Mouse (Mus musculus): ENCODE results near the gene Tmem129. TPM values are rescaled to one million over a fixed set of nuclear protein-coding genes. Genes with fewer than 3 reads are reported as not detected.

Tmem129 gene
- polyA plus RNA-seq, 1 experiment from 2014 or later: 38.0 TPM

DNA sequence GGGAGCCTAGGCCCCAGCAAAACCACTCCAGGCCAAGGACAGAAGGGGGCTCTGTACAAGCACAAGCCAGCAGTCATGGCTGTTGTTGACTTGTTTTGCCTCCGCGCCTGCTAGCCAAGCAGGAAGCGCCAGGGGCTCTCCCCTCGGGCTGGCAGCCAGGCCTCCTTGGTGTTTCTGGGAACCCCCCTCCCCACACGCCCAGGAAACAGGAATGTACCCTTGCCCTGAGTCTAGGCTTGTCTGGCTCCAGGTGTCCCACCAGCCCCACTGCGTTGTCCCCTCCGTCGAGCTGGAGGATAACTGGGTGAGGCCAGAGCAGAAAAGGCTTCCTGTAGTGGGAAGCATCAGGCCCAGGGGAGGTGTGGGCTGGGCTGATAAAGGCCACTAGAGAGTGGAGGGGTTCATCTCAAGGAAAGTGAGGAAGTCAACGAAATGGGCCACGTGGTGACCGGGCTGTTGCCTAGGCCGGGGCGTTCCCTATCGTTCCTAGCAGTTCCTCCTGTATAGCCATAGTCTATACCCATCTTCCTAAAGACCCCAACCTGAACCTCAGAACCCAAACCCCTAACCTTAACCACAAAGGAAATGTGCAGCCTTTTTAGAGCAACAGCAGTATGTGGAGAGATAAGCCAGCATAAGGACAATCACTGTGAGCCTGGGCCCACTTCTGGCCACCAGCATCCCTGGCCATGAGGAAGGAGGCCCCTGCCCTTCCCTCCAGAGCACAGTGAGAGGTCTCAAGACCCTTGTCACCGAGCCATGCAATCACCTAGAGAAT is 23.6 kb upstream of the Tmem129 start:
- 0 out of 2 replicates have a peak overlapping the region, but pooled peaks have one; percentile 6 for H3K27ac ChIP-seq
- peaks cover 23% of the 10 kb centered on the region for H3K4me1 ChIP-seq
- no peak for DNase-seq (ENCODE audit: extremely low spot score, low spot score)
- WGBS: 83% methylated on average over 15 of the region's 15 CpGs
- H3K4me3 ChIP-seq: no peak overlapping the region
- no peaks in the 10 kb centered on the region for H3K36me3 ChIP-seq (replicated peaks)
- peaks cover 33% of the 10 kb centered on the region for H3K27me3 ChIP-seq (ENCODE audit: poor library complexity, severe bottlenecking)
- H3K9me3 ChIP-seq: no peaks in the 10 kb centered on the region

- H3K36me3 ChIP-seq (replicated peaks): no peaks in the 10 kb centered on the region
- DNase-seq (ENCODE audit: extremely low spot score, low spot score): no peak
- no peak overlapping the region for H3K4me3 ChIP-seq
- 58% methylated on average over 3 of the region's 3 CpGs for WGBS
- 0 out of 2 replicates have a peak overlapping the region, but pooled peaks have one; percentile 6 for H3K27ac ChIP-seq
- no peaks in the 10 kb centered on the region for H3K9me3 ChIP-seq
- peaks cover 25% of the 10 kb centered on the region for H3K27me3 ChIP-seq (ENCODE audit: poor library complexity, severe bottlenecking)
- peaks cover 23% of the 10 kb centered on the region for H3K4me1 ChIP-seq
These were observed 22.8 kb upstream of the Tmem129 start for GRCm38 (mm10) chr5:33681044-33681443.

DNA sequence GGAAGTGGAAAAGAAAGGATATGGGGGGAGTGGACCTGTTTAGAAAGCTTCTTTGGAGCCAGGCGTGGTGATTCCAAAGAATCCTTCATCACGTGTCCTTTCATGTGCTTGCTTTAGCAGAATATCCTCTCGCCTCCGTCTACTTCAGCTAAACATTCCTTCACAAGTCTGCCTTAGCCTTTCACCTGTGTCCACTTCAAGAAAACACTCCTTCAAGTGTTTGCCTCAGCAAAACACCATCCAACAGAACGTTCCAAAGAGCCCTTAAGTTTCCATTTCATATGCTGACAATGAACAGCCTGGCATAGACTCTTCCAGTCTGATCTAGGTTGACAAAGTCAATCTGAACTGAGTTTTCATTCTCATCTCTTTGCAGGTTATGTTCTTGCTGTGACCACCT is 20.0 kb upstream of the Tmem129 start:
- Histone ChIP-seq H3K27me3 (ENCODE audit: poor library complexity, severe bottlenecking) (peaks cover 9% of the 10 kb centered on the region), H3K36me3 (replicated peaks) (peaks cover 6% of the 10 kb centered on the region), H3K4me1 (peaks cover 21% of the 10 kb centered on the region), H3K9me3 (no peaks in the 10 kb centered on the region), H3K4me3 (no peak overlapping the region), H3K27ac (no peak overlapping the region)
- WGBS: 87% methylated on average over 5 of the region's 5 CpGs
- no peak for DNase-seq (ENCODE audit: extremely low spot score, low spot score)

DNA sequence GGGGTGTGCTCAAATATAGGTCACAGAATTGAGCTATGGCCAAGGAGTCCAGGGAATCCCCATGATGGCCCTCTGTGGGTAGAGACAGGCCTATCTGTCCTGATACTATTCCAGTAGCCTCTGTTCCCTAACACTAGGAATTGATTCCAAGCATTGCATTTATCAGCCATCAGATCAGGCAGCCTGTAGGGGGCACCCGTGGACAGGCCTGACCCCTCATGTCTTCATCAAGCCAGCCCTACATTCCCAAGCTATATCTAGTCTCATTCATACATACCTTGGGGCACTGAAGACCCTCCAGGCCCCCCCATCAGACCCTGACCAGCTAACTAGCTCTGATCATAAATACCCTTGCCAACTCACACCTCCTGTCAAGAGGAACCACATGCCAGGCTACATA is 17.7 kb upstream of the Tmem129 start:
- Histone ChIP-seq H3K4me1 (peaks cover 22% of the 10 kb centered on the region), H3K27me3 (ENCODE audit: poor library complexity, severe bottlenecking) (no peaks in the 10 kb centered on the region), H3K4me3 (no peak overlapping the region), H3K36me3 (replicated peaks) (peaks cover 28% of the 10 kb centered on the region), H3K27ac (no peak overlapping the region), H3K9me3 (no peaks in the 10 kb centered on the region)
- WGBS: 4% methylated on average over 1 of the region's 1 CpGs
- peak; percentile 71 for DNase-seq (ENCODE audit: extremely low spot score, low spot score)

DNA sequence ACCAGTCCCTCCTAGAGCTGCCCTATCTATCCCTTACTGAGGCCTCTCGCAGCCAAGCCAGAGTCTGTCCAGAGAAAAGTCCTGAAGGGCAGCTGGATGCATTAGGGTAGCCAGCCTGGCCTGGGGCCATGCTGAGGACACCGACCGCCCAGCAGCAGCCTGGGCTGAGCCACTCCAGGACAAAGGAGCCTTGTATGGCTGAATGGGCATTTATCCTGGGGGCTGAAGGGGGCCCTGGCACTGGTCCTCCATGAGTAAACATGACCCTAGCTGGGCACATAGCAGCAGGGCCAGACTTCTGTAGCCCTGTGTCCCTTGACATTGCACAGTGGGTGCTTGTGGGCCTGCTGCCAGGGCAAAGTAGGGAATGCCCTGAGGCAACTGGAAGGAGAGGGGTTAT is 16.2 kb upstream of the Tmem129 start:
- Histone ChIP-seq H3K27ac (peak overlapping the region; percentile 45), H3K4me1 (peaks cover 22% of the 10 kb centered on the region), H3K4me3 (no peak overlapping the region), H3K9me3 (no peaks in the 10 kb centered on the region), H3K27me3 (ENCODE audit: poor library complexity, severe bottlenecking) (no peaks in the 10 kb centered on the region), H3K36me3 (replicated peaks) (peaks cover 44% of the 10 kb centered on the region)
- 68% methylated on average over 3 of the region's 3 CpGs for WGBS
- DNase-seq (ENCODE audit: extremely low spot score, low spot score): peak; percentile 33

DNA sequence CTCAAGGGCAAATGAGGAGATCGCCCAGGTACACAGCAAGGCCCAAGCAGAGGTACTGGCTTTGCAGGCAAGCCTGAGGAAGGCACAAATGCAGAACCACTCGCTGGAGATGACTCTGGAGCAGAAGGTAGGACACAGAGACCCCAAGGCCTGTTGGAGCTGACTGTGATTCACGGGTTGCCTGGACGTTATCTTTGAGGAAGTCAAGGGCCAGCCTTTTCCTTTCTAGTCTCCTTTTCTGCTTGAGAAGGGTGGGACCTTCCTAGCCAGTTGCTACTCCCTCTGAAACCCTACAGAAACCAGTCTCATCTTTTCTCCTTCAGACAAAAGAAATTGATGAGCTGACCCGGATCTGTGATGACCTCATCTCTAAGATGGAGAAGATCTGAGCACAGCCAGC is 13.4 kb upstream of the Tmem129 start:
- H3K9me3 ChIP-seq: no peaks in the 10 kb centered on the region
- 89% methylated on average over 5 of the region's 5 CpGs for WGBS
- no peak for DNase-seq (ENCODE audit: extremely low spot score, low spot score)
- H3K4me3 ChIP-seq: no peak overlapping the region
- no peak overlapping the region for H3K27ac ChIP-seq
- peaks cover 22% of the 10 kb centered on the region for H3K4me1 ChIP-seq
- peaks cover 71% of the 10 kb centered on the region for H3K36me3 ChIP-seq (replicated peaks)
- no peaks in the 10 kb centered on the region for H3K27me3 ChIP-seq (ENCODE audit: poor library complexity, severe bottlenecking)

DNA sequence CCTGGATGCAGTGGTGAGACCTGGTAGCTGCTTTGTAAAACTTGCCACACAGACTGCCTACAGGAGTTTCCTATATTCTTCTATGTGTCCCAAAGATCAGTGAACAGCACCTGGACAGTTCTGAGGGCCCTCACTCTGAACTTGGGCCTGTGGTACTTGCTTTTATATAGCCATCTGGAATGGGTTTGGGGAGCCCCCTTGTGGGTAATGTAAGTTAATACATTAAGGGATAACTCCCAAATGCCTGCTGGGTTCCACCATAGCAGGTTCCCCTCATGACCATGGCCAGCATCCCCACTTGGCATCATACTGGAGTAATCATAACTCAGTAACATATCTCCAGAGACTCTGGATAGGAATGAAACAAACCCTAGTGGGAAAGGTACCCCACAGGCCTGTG is 10.0 kb upstream of the Tmem129 start:
- DNase-seq (ENCODE audit: extremely low spot score, low spot score): no peak
- peaks cover 8% of the 10 kb centered on the region for H3K4me1 ChIP-seq
- no peaks in the 10 kb centered on the region for H3K9me3 ChIP-seq
- H3K36me3 ChIP-seq (replicated peaks): peaks cover 97% of the 10 kb centered on the region
- H3K27me3 ChIP-seq (ENCODE audit: poor library complexity, severe bottlenecking): no peaks in the 10 kb centered on the region
- no peak overlapping the region for H3K4me3 ChIP-seq
- no peak overlapping the region for H3K27ac ChIP-seq

DNA sequence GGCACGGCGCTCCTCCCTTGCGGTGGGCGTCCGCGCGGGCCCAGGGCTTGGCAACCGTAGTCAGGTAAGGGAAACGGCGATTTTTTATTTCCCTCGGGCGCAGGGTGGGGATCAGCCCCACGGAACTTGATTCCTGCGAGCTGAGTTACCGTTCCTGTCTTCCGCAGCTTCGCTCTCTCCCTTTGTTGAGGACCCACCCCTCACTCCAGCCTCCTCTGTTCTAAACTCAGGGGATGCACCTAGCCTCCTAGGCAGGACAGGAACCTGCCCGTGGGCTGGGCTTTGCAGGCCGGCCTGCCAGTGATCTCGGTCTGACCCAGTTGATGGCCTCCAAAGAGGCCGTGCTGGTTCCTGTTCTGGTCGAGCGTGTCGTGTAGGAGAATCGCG is 441 bp upstream of the Tmem129 start:
- Histone ChIP-seq H3K9me3 (no peaks in the 10 kb centered on the region), H3K4me3 (peak overlapping the region; percentile 96), H3K36me3 (replicated peaks) (peaks cover 58% of the 10 kb centered on the region), H3K27ac (peak overlapping the region; percentile 93), H3K4me1 (peaks cover 45% of the 10 kb centered on the region), H3K27me3 (ENCODE audit: poor library complexity, severe bottlenecking) (no peaks in the 10 kb centered on the region)
- DNase-seq (ENCODE audit: extremely low spot score, low spot score): no peak
- under 1% methylated on average over 26 of the region's 26 CpGs for WGBS

DNA sequence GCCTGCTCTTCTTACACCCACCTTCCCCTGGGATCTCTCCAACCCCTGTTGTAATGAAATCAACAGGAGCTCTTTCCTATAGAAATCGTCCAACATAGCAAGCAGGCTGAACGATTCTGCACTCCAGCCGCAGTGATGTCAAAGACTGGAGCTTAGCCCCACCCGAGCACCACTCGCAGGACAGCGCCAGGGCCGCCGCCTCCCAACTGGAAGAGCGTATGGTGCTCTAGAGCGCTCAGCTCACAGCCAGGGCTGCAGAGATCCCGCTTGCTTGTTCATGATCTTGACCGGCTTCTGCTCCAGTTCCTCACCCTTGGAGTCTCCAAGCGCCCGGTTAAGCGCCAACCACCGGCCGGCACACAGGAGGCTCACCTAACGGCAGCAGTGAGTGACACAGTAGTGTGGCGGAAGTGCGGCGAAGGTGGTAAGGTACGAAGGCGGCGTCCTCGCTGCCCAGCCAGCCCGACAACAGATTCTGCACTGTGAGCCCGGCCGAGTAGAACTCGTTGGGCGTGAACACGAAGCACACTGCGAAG is 897 bp downstream of the Tmem129 start:
- no peak for DNase-seq (ENCODE audit: extremely low spot score, low spot score)
- H3K36me3 ChIP-seq (replicated peaks): peaks cover 52% of the 10 kb centered on the region
- WGBS: under 1% methylated on average over 32 of the region's 32 CpGs
- H3K27me3 ChIP-seq (ENCODE audit: poor library complexity, severe bottlenecking): no peaks in the 10 kb centered on the region
- peak overlapping the region; percentile 93 for H3K27ac ChIP-seq
- peak overlapping the region; percentile 96 for H3K4me3 ChIP-seq
- H3K4me1 ChIP-seq: peaks cover 58% of the 10 kb centered on the region
- no peaks in the 10 kb centered on the region for H3K9me3 ChIP-seq

GRCm38 (mm10) chr5:33656739-33657138 is 1.5 kb downstream of the Tmem129 start:
- Histone ChIP-seq H3K4me1 (peaks cover 58% of the 10 kb centered on the region), H3K27ac (peak overlapping the region; percentile 93), H3K27me3 (ENCODE audit: poor library complexity, severe bottlenecking) (no peaks in the 10 kb centered on the region), H3K9me3 (no peaks in the 10 kb centered on the region), H3K4me3 (peak overlapping the region; percentile 96), H3K36me3 (replicated peaks) (peaks cover 46% of the 10 kb centered on the region)
- no peak for DNase-seq (ENCODE audit: extremely low spot score, low spot score)
- WGBS: 45% methylated on average over 1 of the region's 1 CpGs

DNA sequence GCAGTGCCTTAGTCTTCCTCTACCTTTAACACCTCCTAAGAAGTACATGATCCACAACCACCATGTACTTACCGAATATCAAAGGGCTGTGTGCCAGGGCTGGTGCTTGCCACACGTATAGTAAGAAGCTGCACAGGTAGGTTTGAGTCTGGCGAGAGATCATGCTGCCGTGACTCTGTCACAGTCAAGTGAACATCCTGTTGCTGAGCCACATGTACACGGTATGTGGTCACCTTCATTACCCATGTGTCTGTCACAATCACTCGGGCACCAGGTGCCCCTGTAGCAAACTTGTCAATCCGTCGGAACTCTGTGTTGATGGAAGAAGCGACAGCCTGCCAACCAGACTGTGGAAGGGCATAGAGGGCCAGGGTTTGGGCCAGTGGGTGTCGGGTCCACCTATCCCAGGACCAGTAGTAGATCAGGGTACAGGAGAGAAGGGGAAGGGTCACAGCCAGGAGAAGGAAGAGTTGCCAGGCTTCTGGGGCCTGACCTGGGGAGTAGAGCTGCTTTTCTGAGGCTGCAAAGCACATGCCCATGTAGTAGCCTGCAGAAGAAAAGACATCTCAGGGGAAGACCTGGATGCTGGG is 2.9 kb downstream of the Tmem129 start:
- WGBS: 93% methylated on average over 10 of the region's 10 CpGs
- H3K4me1 ChIP-seq: peaks cover 63% of the 10 kb centered on the region
- no peak for DNase-seq (ENCODE audit: extremely low spot score, low spot score)

GRCm38 (mm10) chr5:33654424-33654823 is 3.8 kb downstream of the Tmem129 start:
- WGBS: 96% methylated on average over 13 of the region's 13 CpGs
- no peak for DNase-seq (ENCODE audit: extremely low spot score, low spot score)
- Histone ChIP-seq H3K4me1 (peaks cover 63% of the 10 kb centered on the region), H3K9me3 (no peaks in the 10 kb centered on the region), H3K36me3 (replicated peaks) (peaks cover 42% of the 10 kb centered on the region), H3K4me3 (no peak overlapping the region), H3K27me3 (ENCODE audit: poor library complexity, severe bottlenecking) (no peaks in the 10 kb centered on the region), H3K27ac (no peak overlapping the region)

More for the DNA sequence above, 2.9 kb downstream of the Tmem129 start:
- Histone ChIP-seq H3K36me3 (replicated peaks) (peaks cover 37% of the 10 kb centered on the region), H3K27ac (0 out of 2 replicates have a peak overlapping the region, but pooled peaks have one; percentile 8), H3K4me3 (peak overlapping the region; percentile 96; the same call in 1 of the 2 replicates), H3K9me3 (no peaks in the 10 kb centered on the region), H3K27me3 (ENCODE audit: poor library complexity, severe bottlenecking) (no peaks in the 10 kb centered on the region)

DNA sequence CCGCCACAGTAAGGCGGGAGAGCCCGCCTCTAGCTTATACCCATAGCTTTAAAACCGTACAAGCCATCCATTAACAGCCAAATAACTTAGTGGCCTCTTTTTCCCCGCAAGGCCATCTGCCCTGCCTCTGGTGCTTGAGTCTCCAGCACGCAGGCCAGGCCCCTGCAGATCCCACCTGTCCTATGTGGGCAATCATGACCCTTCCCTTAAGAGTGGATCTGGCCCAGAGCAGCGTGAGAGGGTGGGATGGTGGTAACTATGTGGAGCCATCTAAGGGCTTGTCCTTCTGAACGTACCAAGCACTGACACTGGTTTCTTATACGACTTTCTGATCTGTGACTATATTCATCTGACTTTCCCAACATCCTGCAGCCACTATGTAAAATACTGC is 5.4 kb downstream of the Tmem129 start:
- Histone ChIP-seq H3K36me3 (replicated peaks) (peaks cover 56% of the 10 kb centered on the region), H3K27ac (peak overlapping the region; percentile 99)
- 5% methylated on average over 9 of the region's 9 CpGs for WGBS

More for the DNA sequence above, 5.4 kb downstream of the Tmem129 start:
- Histone ChIP-seq H3K4me1 (peaks cover 58% of the 10 kb centered on the region), H3K27me3 (ENCODE audit: poor library complexity, severe bottlenecking) (no peaks in the 10 kb centered on the region), H3K4me3 (peak overlapping the region; percentile 78), H3K9me3 (no peaks in the 10 kb centered on the region)
- no peak for DNase-seq (ENCODE audit: extremely low spot score, low spot score)

All from forebrain, embryonic 10.5 days (tissue).